ENCODE assay signal across 7 mouse cellular contexts in genomic region chr12:111537341-111537740, GRCm38 (mm10). TPM values are rescaled to one million over a fixed set of nuclear protein-coding genes. Genes with fewer than 3 reads are reported as not detected.
DNase-seq lines count a peak whose midpoint lies in the region; ATAC-seq and TF ChIP-seq lines count a peak whose summit lies in the region.

No protein-coding gene starts in this region.

- H3K4me1 ChIP-seq in embryonic facial prominence, embryonic 11.5 days (ENCODE audit: control insufficient read depth, insufficient read depth, low read length): no peaks in the 10 kb centered on the region
- peaks cover 40% of the 10 kb centered on the region for H3K4me1 ChIP-seq in hindbrain, embryonic 10.5 days (replicated peaks)
- H3K4me1 ChIP-seq in lung, embryonic 15.5 days: peaks cover 26% of the 10 kb centered on the region
- peaks cover 10% of the 10 kb centered on the region; the same call in 1 of the 2 replicates for H3K4me1 ChIP-seq in testis, adult 2 months (ENCODE audit: control insufficient read depth, insufficient read depth, low read length)

- H3K36me3 ChIP-seq in embryonic facial prominence, embryonic 11.5 days (replicated peaks; ENCODE audit: control insufficient read depth, insufficient read depth, low read depth, low read length): peaks cover 7% of the 10 kb centered on the region
- H3K36me3 ChIP-seq in hindbrain, embryonic 10.5 days: peaks cover 39% of the 10 kb centered on the region
- H3K36me3 ChIP-seq in lung, embryonic 15.5 days: peaks cover 31% of the 10 kb centered on the region
- H3K36me3 ChIP-seq in testis, adult 2 months (ENCODE audit: control insufficient read depth, insufficient read depth, low read length): peaks cover 6% of the 10 kb centered on the region

- DNase-seq in left cerebral cortex, adult 2 months (ENCODE audit: extremely low spot score in 1 of 2, low spot score in 2 of 2): no peak
- no peak for DNase-seq in left cerebral cortex, postnatal 25 days (ENCODE audit: low spot score in 2 of 2)
- DNase-seq in embryonic facial prominence, embryonic 11.5 days (ENCODE audit: low spot score): peak; percentile 40
- no peak for DNase-seq in hindbrain, embryonic 10.5 days (ENCODE audit: low spot score)
- no peak for DNase-seq in T-cell, adult 2 months (ENCODE audit: low spot score)

- intact Hi-C loops in left cerebral cortex, adult 2 months (cut with DNase I): no loop called here
- intact Hi-C loops in left cerebral cortex, postnatal 25 days (cut with DNase I): loop anchor here (2.0 kb wide), 1 partner anchor 37 kb away; the partner anchor contains the start of gene Mark3

- peak overlapping the region; percentile 93 for H3K9ac ChIP-seq in embryonic facial prominence, embryonic 11.5 days (replicated peaks; ENCODE audit: low read length)
- peak overlapping the region; percentile 98 for H3K9ac ChIP-seq in lung, embryonic 15.5 days

- H3K4me2 ChIP-seq in embryonic facial prominence, embryonic 11.5 days (ENCODE audit: low read depth, low read length): peak overlapping the region; percentile 60
- H3K4me2 ChIP-seq in lung, embryonic 15.5 days: peak overlapping the region; percentile 70

- no peaks in the 10 kb centered on the region for H3K9me3 ChIP-seq in embryonic facial prominence, embryonic 11.5 days (replicated peaks; ENCODE audit: control insufficient read depth, low read length)
- H3K9me3 ChIP-seq in hindbrain, embryonic 10.5 days: no peaks in the 10 kb centered on the region
- no peaks in the 10 kb centered on the region for H3K9me3 ChIP-seq in lung, embryonic 15.5 days

- ATAC-seq in embryonic facial prominence, embryonic 11.5 days (replicated peaks; ENCODE audit: insufficient number of reproducible peaks, low FRiP score, low TSS enrichment, low read depth): peak; percentile 19; the same call in 1 of the 2 replicates
- peak; percentile 35; the same call in 1 of the 2 replicates for ATAC-seq in lung, embryonic 15.5 days (ENCODE audit: borderline replicate concordance, extremely low read depth, low FRiP score, low TSS enrichment)

- peak overlapping the region; percentile 88 for H3K4me3 ChIP-seq in left cerebral cortex, adult 2 months
- H3K4me3 ChIP-seq in embryonic facial prominence, embryonic 11.5 days (ENCODE audit: low read depth, low read length): peak overlapping the region; percentile 99
- peak overlapping the region; percentile 97 for H3K4me3 ChIP-seq in hindbrain, embryonic 10.5 days
- peak overlapping the region; percentile 80 for H3K4me3 ChIP-seq in lung, embryonic 15.5 days
- H3K4me3 ChIP-seq in testis, adult 2 months (ENCODE audit: control insufficient read depth, low read depth, low read length): peak overlapping the region; percentile 92

- no peaks in the 10 kb centered on the region for H3K27me3 ChIP-seq in embryonic facial prominence, embryonic 11.5 days (ENCODE audit: control insufficient read depth, insufficient read depth, low read length)
- no peaks in the 10 kb centered on the region for H3K27me3 ChIP-seq in hindbrain, embryonic 10.5 days (ENCODE audit: insufficient read depth, poor library complexity, severe bottlenecking)
- no peaks in the 10 kb centered on the region for H3K27me3 ChIP-seq in lung, embryonic 15.5 days
- H3K27me3 ChIP-seq in testis, adult 2 months (ENCODE audit: control insufficient read depth, insufficient read depth, low read length): no peaks in the 10 kb centered on the region

- no peak for TF ChIP-seq CTCF in left cerebral cortex, adult 2 months (IDR thresholded peaks at IDR 0.05)
- TF ChIP-seq CTCF in testis, adult 2 months (IDR thresholded peaks at IDR 0.05; ENCODE audit: control insufficient read depth, insufficient read depth, insufficient replicate concordance, low read depth, low read length): no peak

- peak overlapping the region; percentile 98 for H3K27ac ChIP-seq in left cerebral cortex, adult 2 months
- 0 out of 2 replicates have a peak overlapping the region, but pooled peaks have one; percentile 28 for H3K27ac ChIP-seq in embryonic facial prominence, embryonic 11.5 days (replicated peaks; ENCODE audit: low read depth, low read length)
- H3K27ac ChIP-seq in hindbrain, embryonic 10.5 days: peak overlapping the region; percentile 99
- peak overlapping the region; percentile 80 for H3K27ac ChIP-seq in lung, embryonic 15.5 days
- H3K27ac ChIP-seq in testis, adult 2 months (ENCODE audit: control insufficient read depth, insufficient read depth, low read depth, low read length): peak overlapping the region; percentile 97

- WGBS in embryonic facial prominence, embryonic 11.5 days: under 1% methylated on average over 22 of the region's 22 CpGs
- under 1% methylated on average over 22 of the region's 22 CpGs for WGBS in hindbrain, embryonic 10.5 days
- WGBS in lung, embryonic 15.5 days: under 1% methylated on average over 22 of the region's 22 CpGs

- TF ChIP-seq POLR2A in testis, adult 2 months (IDR thresholded peaks at IDR 0.05; ENCODE audit: control insufficient read depth, low read depth, low read length): no peak

RNA-seq across cellular contexts. Expression of gene Eif5, which starts 0.5 kb away (rescaled TPM):
- total RNA-seq in left cerebral cortex, adult 2 months (2021): 100 to 1,000 TPM; 241 to 276 TPM
- total RNA-seq in left cerebral cortex, postnatal 25 days (2021): 100 to 1,000 TPM; 243 to 251 TPM
- 690 and 721 TPM in 2 replicates for polyA plus RNA-seq in embryonic facial prominence, embryonic 11.5 days (2014; fragmentation: Nextera tagmentation; extraction: Ambion mirVana)
- polyA plus RNA-seq in hindbrain, embryonic 10.5 days (2016; fragmentation: Nextera tagmentation; extraction: Ambion mirVana): 570 and 710 TPM in 2 replicates
- 471 and 493 TPM in 2 replicates for polyA plus RNA-seq in lung, embryonic 15.5 days (2015; fragmentation: Nextera tagmentation; extraction: Ambion mirVana)
- polyA plus RNA-seq in testis, adult 2 months (2012; rRNA removed): 280 and 283 TPM in 2 replicates

RNA-seq across cellular contexts. Expression of gene Mark3, which starts 37.0 kb away (rescaled TPM):
- 100 to 1,000 TPM; 102 TPM for total RNA-seq in left cerebral cortex, adult 2 months (2021)
- total RNA-seq in left cerebral cortex, postnatal 25 days (2021): 100 to 1,000 TPM; 107 to 109 TPM
- 63.4 and 70.5 TPM in 2 replicates for polyA plus RNA-seq in embryonic facial prominence, embryonic 11.5 days (2014; fragmentation: Nextera tagmentation; extraction: Ambion mirVana)
- 49.3 and 52.7 TPM in 2 replicates for polyA plus RNA-seq in hindbrain, embryonic 10.5 days (2016; fragmentation: Nextera tagmentation; extraction: Ambion mirVana)
- polyA plus RNA-seq in lung, embryonic 15.5 days (2015; fragmentation: Nextera tagmentation; extraction: Ambion mirVana): 34.0 and 34.8 TPM in 2 replicates
- 17.0 and 21.4 TPM in 2 replicates for polyA plus RNA-seq in testis, adult 2 months (2012; rRNA removed)

RNA-seq across cellular contexts. Expression of gene Gm266, which starts 51.7 kb away (rescaled TPM):
- 1 to 10 TPM; 3.1 to 3.3 TPM for total RNA-seq in left cerebral cortex, adult 2 months (2021)
- total RNA-seq in left cerebral cortex, postnatal 25 days (2021): 1 to 10 TPM; 3.2 to 4.5 TPM
- polyA plus RNA-seq in embryonic facial prominence, embryonic 11.5 days (2014; fragmentation: Nextera tagmentation; extraction: Ambion mirVana): 23.9 and 27.9 TPM in 2 replicates
- polyA plus RNA-seq in hindbrain, embryonic 10.5 days (2016; fragmentation: Nextera tagmentation; extraction: Ambion mirVana): 11.6 and 14.1 TPM in 2 replicates
- polyA plus RNA-seq in lung, embryonic 15.5 days (2015; fragmentation: Nextera tagmentation; extraction: Ambion mirVana): 7.0 and 7.1 TPM in 2 replicates
- 1.7 and 1.8 TPM in 2 replicates for polyA plus RNA-seq in testis, adult 2 months (2012; rRNA removed)

Comparison
In these comparisons a context has a peak if more than half of its experiments do, and no peak if none do; other contexts are left out.
1. H3K27ac ChIP-seq: peak in every context shown above with its lines; median percentile 99 in hindbrain, embryonic 10.5 days; 98 in left cerebral cortex, adult 2 months; 97 in testis, adult 2 months; 80 in lung, embryonic 15.5 days; 28 in embryonic facial prominence, embryonic 11.5 days.